Mouse (Mus musculus) yolk sac, embryonic 10.5 days (tissue): Measurements from ENCODE around the gene Ppp1r3d.

ENCODE experiments used
- DNase-seq: peaks from one replicate; pipeline ENCODE4 v3.0.0-alpha.2; 2017; ENCODE audit warnings: low spot score

Ppp1r3d gene

DNA sequence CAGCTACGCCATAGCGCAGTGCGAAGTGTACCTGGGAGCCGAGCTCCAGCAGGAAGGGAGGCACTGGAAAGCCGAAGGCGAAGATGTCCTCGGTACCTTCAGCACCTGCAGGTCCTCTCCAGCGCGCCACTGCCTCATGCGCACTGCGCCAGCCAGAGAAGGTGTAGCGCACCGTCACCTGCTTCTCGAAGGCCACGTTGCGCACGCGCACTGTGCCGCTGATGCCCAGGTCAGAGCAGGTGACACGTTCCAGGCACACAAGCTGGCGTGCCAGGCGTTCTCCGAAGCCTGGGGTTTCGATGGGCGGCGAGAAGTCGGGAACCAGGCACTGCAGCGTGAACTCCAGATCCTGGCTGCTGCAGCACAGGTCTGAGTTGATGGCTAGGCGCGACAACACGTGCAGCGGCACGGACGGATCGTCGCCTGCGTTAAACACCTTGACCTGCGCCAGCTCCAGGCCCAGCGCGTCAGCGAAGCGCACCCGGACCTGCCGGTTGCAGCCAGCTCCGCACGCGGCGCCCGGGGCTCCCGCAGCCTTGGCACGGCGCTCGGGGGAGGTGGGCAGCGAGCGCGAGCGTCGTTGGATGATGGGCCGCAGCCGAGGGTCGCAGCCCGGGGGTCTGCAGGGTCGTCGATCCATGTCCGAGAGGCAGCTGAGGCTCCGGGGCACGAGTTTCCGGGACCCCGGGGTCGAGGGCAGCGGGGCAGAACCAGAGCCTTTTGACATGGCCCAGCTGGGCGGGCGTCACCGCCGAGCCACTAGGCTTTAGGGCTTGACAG, 601 bp downstream of the Ppp1r3d start:
- DNase-seq, result peak; percentile 9

DNA sequence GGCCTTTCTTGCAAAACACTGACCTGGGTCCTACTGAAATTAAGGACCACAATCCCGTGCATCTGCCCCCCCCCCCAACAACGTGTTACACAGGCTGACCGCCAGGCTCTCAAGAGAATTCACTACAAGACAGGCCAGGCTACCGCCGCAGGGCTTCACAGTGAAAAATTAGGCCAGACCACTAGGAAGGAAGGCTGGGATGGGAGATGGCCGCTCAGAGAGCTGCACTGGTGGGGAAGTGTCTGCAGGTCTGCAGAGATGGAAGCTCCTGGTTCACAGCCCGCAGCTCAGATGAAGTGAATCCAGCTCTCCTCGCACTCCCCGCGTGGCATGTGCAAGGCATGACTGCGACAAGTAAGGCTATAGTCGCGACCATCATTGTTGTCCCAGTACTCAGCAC, 1.2 kb downstream of the Ppp1r3d start:
- no peak for DNase-seq

DNA sequence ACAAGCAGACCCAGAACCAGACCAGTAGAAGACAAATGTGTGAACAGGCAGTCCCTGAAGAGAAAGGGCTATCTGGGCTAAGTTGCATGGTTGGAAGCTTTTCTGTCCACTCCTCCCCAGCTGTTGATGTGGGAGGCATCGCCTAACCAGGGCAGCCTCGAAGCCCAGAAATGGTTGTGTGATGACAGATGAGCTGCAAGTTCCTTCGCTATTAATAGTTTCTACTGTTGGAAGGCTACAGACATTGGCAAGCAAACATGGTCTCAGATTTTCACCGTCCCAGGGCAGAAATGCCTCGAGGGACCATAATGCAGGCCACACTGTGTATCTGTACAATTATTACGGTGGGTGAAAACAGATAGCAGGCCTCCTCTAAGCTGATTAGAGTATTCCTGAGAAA, 1.7 kb downstream of the Ppp1r3d start:
- DNase-seq, result no peak

DNA sequence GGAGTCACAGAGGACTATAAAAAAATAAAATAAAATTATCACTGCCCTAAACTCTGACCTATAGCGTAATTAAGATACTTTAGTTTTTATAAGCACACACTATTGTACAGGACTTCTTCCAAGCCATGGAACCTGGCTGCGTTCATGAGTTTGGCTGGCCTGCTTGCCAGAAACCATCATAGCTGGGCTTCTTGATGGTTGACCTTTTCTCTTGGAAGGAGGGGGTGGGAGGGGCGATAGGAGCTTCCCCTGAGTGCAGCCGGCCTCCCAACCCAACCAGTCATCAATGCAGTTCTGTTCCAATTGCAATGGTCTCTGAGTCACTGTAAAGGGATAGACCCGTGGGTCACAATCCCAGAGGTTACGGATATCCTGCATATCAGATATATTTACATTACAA, 4.0 kb downstream of the Ppp1r3d start:
- no peak for DNase-seq

DNA sequence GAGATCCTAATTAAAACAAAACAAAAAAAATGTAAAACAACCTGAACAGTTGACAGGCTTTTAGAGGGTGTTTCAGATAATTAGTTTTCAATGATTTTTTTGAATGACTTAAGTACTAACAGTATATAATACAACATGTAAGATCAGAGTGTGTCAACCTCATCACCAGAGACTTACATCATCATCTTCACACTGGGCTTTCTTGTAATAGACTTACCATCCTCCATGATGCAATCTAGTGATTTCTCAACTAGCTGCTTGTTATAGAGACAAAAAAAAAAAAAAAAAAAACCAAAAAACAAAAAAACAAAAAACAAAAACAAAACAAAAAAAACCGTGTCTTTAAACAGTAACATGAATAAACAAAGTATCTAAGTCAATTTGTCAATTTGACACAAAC, 5.2 kb downstream of the Ppp1r3d start:
- no peak for DNase-seq

DNA sequence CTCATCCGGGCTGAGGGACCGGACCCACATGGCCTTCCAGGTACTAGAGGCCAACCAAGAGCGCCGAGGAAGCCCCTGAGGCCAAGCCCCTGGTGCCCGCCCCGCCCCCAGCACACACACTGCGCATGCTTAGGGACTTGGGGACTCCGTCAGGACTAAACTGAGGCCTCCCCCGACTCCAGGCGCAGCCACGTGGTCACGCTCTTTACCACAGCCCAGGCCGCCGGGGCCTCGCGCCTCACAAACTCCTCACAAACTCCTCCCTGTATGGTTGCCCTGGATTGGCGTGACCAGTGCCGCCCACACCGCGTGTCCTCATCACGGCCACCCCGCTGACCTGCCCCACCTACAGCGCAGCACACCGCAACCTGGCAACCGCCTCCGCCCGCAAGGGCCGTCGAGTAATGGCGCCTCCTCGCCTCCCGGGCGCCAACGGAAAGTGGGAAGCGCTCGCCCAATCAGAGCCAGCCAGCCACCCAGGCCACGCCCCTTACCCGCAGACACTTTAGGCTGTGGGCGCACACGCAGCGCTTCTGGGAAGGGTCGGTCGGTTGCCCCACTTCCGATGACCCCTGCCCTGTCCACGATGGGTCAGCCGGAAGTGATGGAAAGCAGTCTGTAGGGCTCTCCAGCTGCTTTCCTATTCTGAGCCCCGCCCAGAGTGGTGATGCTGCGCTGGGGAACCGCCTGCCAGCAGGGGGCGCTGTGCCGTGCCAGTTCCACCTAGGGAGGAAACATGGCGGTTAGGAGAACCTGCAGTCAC, 7.0 kb downstream of the Ppp1r3d start, which contains the start of gene Sycp2:
Gene Sycp2 (minus strand): TSS at position 633 of the 763 bp plus-strand sequence.
- no peak for DNase-seq
